Mouse (Mus musculus): Measurements from ENCODE around the gene Vps13d. TPM values are rescaled to one million over a fixed set of nuclear protein-coding genes. Genes with fewer than 3 reads are reported as not detected.

Gene Vps13d
- total and polyA plus RNA-seq, 3 experiments: 9.4 to 9.8 (median 9.7) TPM

GRCm38 (mm10) chr4:144953421-144953820, 241.4 kb downstream of the Vps13d start:
- H3K79me2 ChIP-seq (replicated peaks; ENCODE audit: control insufficient read depth, extremely low read depth, insufficient read depth, poor library complexity, severe bottlenecking): no peaks in the 10 kb centered on the region
- H3K27ac ChIP-seq (ENCODE audit: insufficient read depth, low read depth): no peak overlapping the region
- no peaks in the 10 kb centered on the region for H3K36me3 ChIP-seq (replicated peaks in 1 of 2; ENCODE audit: control insufficient read depth in 1 of 2, insufficient read depth in 1 of 2, low read length in 1 of 2)
- H3K4me3 ChIP-seq (replicated peaks in 1 of 3; ENCODE audit: low read depth in 2 of 3, low read length in 2 of 3, poor library complexity in 1 of 3): no peak overlapping the region
- H3K4me1 ChIP-seq (ENCODE audit: control insufficient read depth in 1 of 2, insufficient read depth in 2 of 2): peaks cover 4 to 7% of the 10 kb centered on the region in 2 experiments; a peak in 3 of 4 replicates
- in situ Hi-C loops (cut with MboI; ENCODE audit: low pct_ligation_motif_present, low pct_unique_long_range_greater_than_20kb, low sequenced_read_pairs) (no loop called here), dilution Hi-C loops (cut with MboI; ENCODE audit: extremely low pct_ligation_motif_present, extremely low pct_unique_long_range_greater_than_20kb, low sequenced_read_pairs) (no loop called here)
- H3K9me3 ChIP-seq (replicated peaks; ENCODE audit: low read length): no peaks in the 10 kb centered on the region
- no peak overlapping the region for H3K9ac ChIP-seq (ENCODE audit: insufficient read depth, low read depth)
- H3K27me3 ChIP-seq (replicated peaks): no peaks in the 10 kb centered on the region
- H3K4me2 ChIP-seq (ENCODE audit: insufficient read depth, low read depth, poor library complexity, severe bottlenecking): no peak overlapping the region
- DNase-seq (ENCODE audit: extremely low read depth): peak; percentile 34
- TF ChIP-seq ELF1 (IDR thresholded peaks at IDR 0.05; ENCODE audit: low read depth, low read length) (no peak), JUN (IDR thresholded peaks at IDR 0.05; ENCODE audit: insufficient read depth, low read depth, low read length) (no peak), ETS1 (conservative IDR thresholded peaks at IDR 0.05; ENCODE audit: low read depth, low read length) (no peak), NELFE (IDR thresholded peaks at IDR 0.05; ENCODE audit: low read depth, low read length) (no peak), MEF2A (IDR thresholded peaks at IDR 0.05; ENCODE audit: borderline replicate concordance, low read depth, low read length) (no peak), E2F4 (IDR thresholded peaks at IDR 0.05; ENCODE audit: insufficient replicate concordance, low read depth, low read length) (no peak), USF2 (conservative IDR thresholded peaks at IDR 0.05; ENCODE audit: low read depth, low read length) (0 out of 2 replicates have a peak, but pooled peaks have one; percentile 4), CHD2 (IDR thresholded peaks at IDR 0.05; ENCODE audit: low read length) (no peak), SIN3A (IDR thresholded peaks at IDR 0.05; ENCODE audit: low read length) (no peak), ZC3H11A (IDR thresholded peaks at IDR 0.05; ENCODE audit: low read depth, low read length) (no peak), IRF4 (IDR thresholded peaks at IDR 0.05; ENCODE audit: low read depth, low read length) (0 out of 2 replicates have a peak, but pooled peaks have one; percentile 19), GABPA (IDR thresholded peaks at IDR 0.05; ENCODE audit: insufficient replicate concordance, low read depth, low read length) (no peak), POLR2A (IDR thresholded peaks at IDR 0.05; ENCODE audit: low read depth, low read length) (no peak), CTCF (conservative IDR thresholded peaks at IDR 0.05 in 1 of 2, IDR thresholded peaks at IDR 0.05 in 1 of 2; ENCODE audit: low read depth in 2 of 2, low read length in 2 of 2) (peak in 1 of 2 experiments; percentile 62; a peak in 2 of 4 replicates), MAX (IDR thresholded peaks at IDR 0.05; ENCODE audit: low read length) (no peak), NRF1 (IDR thresholded peaks at IDR 0.05; ENCODE audit: low read depth, low read length) (no peak), RAD21 (IDR thresholded peaks at IDR 0.05; ENCODE audit: low read depth, low read length) (peak; percentile 40), MXI1 (IDR thresholded peaks at IDR 0.05; ENCODE audit: low read depth, low read length) (no peak), UBTF (IDR thresholded peaks at IDR 0.05; ENCODE audit: low read depth, low read length) (no peak), KAT2A (IDR thresholded peaks at IDR 0.05; ENCODE audit: insufficient replicate concordance, low read length) (no peak), USF1 (IDR thresholded peaks at IDR 0.05; ENCODE audit: low read depth, low read length) (peak; percentile 8; the same call in 1 of the 2 replicates), HCFC1 (IDR thresholded peaks at IDR 0.05; ENCODE audit: low read depth, low read length) (no peak), EP300 (IDR thresholded peaks at IDR 0.05; ENCODE audit: low read length) (no peak), PAX5 (IDR thresholded peaks at IDR 0.05; ENCODE audit: low read length) (no peak), MAFK (IDR thresholded peaks at IDR 0.05; ENCODE audit: insufficient replicate concordance, low read length) (no peak), JUND (conservative IDR thresholded peaks at IDR 0.05; ENCODE audit: low read depth, low read length) (no peak), ZMIZ1 (IDR thresholded peaks at IDR 0.05; ENCODE audit: low read depth, low read length) (no peak), RCOR1 (conservative IDR thresholded peaks at IDR 0.05; ENCODE audit: low read depth, low read length) (no peak), TCF12 (IDR thresholded peaks at IDR 0.05; ENCODE audit: low read depth, low read length) (no peak), ZNF384 (IDR thresholded peaks at IDR 0.05; ENCODE audit: low read depth, low read length) (no peak), BHLHE40 (IDR thresholded peaks at IDR 0.05; ENCODE audit: low read depth, low read length) (peak; percentile 68), ZKSCAN1 (IDR thresholded peaks at IDR 0.05; ENCODE audit: borderline replicate concordance, low read depth, low read length) (no peak), TBP (conservative IDR thresholded peaks at IDR 0.05; ENCODE audit: low read depth, low read length) (no peak), MYC (IDR thresholded peaks at IDR 0.05; ENCODE audit: low read depth, low read length) (no peak), POLR2AphosphoS2 (IDR thresholded peaks at IDR 0.05; ENCODE audit: low read depth, low read length) (no peak), SMC3 (IDR thresholded peaks at IDR 0.05; ENCODE audit: low read depth, low read length) (peak; percentile 44), CHD1 (IDR thresholded peaks at IDR 0.05; ENCODE audit: low read depth, low read length) (no peak), MAZ (IDR thresholded peaks at IDR 0.05; ENCODE audit: low read depth, low read length) (no peak)

All from CH12.LX (cell line).